Mouse (Mus musculus): ENCODE data around the gene Cnot10. TPM values are rescaled to one million over a fixed set of nuclear protein-coding genes. Genes with fewer than 3 reads are reported as not detected.

Gene Cnot10
- total and polyA plus RNA-seq, 3 experiments: 42.4 to 143 (median 46.9) TPM

DNA sequence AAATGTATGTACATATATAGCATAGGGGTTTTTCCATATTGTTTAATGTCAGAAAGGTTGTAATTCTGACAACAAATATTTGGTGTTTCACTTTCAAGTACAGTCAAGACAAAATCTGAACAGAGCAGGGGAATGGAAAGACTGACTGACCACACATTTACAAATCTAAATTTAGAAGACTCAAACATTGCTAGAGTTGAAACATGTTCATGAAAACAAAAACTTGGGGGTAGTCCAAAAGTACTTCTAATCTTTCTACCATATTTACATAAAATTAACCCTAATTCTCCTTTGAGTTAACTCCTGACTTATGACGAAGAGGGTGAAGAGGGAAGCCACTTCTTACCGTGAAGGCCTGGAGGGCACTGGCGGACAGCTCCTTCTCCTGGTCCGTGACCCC, 7.7 kb downstream of the Cnot10 start:
- no peaks in the 10 kb centered on the region for H3K27me3 ChIP-seq (ENCODE audit: control insufficient read depth in 1 of 2, insufficient read depth in 2 of 2, low read length in 2 of 2)
- H3K9me3 ChIP-seq (replicated peaks; ENCODE audit: insufficient read depth, low read length): no peaks in the 10 kb centered on the region
- no peak overlapping the region for H3K27ac ChIP-seq (ENCODE audit: control insufficient read depth, low read depth, low read length)
- no peak overlapping the region for H3K4me3 ChIP-seq (ENCODE audit: control insufficient read depth in 1 of 2, insufficient read depth in 1 of 2, low read depth in 2 of 2, low read length in 2 of 2)
- no peaks in the 10 kb centered on the region for H3K4me1 ChIP-seq (ENCODE audit: control insufficient read depth in 1 of 2, insufficient read depth in 2 of 2, low read length in 2 of 2)
- no peak for TF ChIP-seq HCFC1 (IDR thresholded peaks at IDR 0.05; ENCODE audit: low read depth, low read length)
- TF ChIP-seq JUND (IDR thresholded peaks at IDR 0.05; ENCODE audit: low read depth, low read length): no peak
- TF ChIP-seq SMC3 (IDR thresholded peaks at IDR 0.05; ENCODE audit: low read depth, low read length): no peak
- TF ChIP-seq ETS1 (IDR thresholded peaks at IDR 0.05; ENCODE audit: low read depth, low read length): no peak
- no peak for TF ChIP-seq MAX (IDR thresholded peaks at IDR 0.05; ENCODE audit: low read length)
- no peak for DNase-seq (ENCODE audit: low read depth, low spot score)
- H3K79me2 ChIP-seq (ENCODE audit: control insufficient read depth, insufficient read depth, low read length, poor library complexity): peaks cover 21% of the 10 kb centered on the region
- peaks cover 0 to 5% of the 10 kb centered on the region in 2 experiments; a peak in 1 of 4 replicates for H3K36me3 ChIP-seq (ENCODE audit: control insufficient read depth in 1 of 2, insufficient read depth in 2 of 2, low read length in 2 of 2)
- no peak overlapping the region for H3K9ac ChIP-seq (ENCODE audit: control insufficient read depth, low read depth, low read length, poor library complexity, severe bottlenecking)

DNA sequence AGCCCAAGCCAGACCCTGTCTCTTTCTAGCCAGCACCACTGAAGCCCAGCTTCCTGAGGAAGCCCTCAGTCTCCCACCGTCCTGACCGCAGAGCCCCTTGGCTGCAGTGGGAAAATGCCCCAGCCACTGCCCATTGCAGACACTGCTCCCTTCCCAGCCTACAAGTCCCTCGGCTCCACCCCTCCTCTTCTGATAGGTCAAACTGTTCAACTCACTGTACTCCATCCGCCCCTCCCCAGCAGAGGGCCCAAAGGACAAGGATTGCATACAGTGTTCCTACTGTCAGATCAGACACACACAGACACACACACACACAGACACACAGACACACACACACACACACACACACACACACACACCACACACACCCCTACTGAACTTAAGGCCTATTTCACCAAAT, 13.3 kb downstream of the Cnot10 start:
- peaks cover 0 to 9% of the 10 kb centered on the region in 2 experiments; a peak in 2 of 4 replicates for H3K36me3 ChIP-seq (ENCODE audit: control insufficient read depth in 1 of 2, insufficient read depth in 2 of 2, low read length in 2 of 2)
- TF ChIP-seq ZC3H11A (IDR thresholded peaks at IDR 0.05; ENCODE audit: low read depth, low read length) (no peak), CHD1 (IDR thresholded peaks at IDR 0.05; ENCODE audit: low read depth, low read length) (no peak), TAL1 (IDR thresholded peaks at IDR 0.05; ENCODE audit: low read length) (no peak), MXI1 (IDR thresholded peaks at IDR 0.05; ENCODE audit: low read depth, low read length) (no peak), ELF1 (IDR thresholded peaks at IDR 0.05; ENCODE audit: low read depth, low read length) (no peak), CHD2 (IDR thresholded peaks at IDR 0.05; ENCODE audit: low read length) (no peak), KAT2A (conservative IDR thresholded peaks at IDR 0.05; ENCODE audit: low read depth, low read length) (no peak), CTCF (IDR thresholded peaks at IDR 0.05 in 2 of 3, conservative IDR thresholded peaks at IDR 0.05 in 1 of 3; ENCODE audit: control insufficient read depth in 1 of 3, insufficient read depth in 1 of 3, low read depth in 2 of 3, low read length in 3 of 3, poor library complexity in 1 of 3, severe bottlenecking in 1 of 3) (no peak), NRF1 (IDR thresholded peaks at IDR 0.05; ENCODE audit: insufficient read depth, low read depth, low read length, poor library complexity, severe bottlenecking) (no peak), EP300 (IDR thresholded peaks at IDR 0.05; ENCODE audit: low read depth in 1 of 2, low read length in 2 of 2) (no peak), ETS1 (IDR thresholded peaks at IDR 0.05; ENCODE audit: low read depth, low read length) (no peak), POLR2A (IDR thresholded peaks at IDR 0.05; ENCODE audit: control insufficient read depth in 1 of 2, insufficient read depth in 1 of 2, low read depth in 1 of 2, low read length in 2 of 2, poor library complexity in 1 of 2) (no peak), NELFE (IDR thresholded peaks at IDR 0.05; ENCODE audit: low read depth, low read length) (no peak)
- H3K79me2 ChIP-seq (ENCODE audit: control insufficient read depth, insufficient read depth, low read length, poor library complexity): no peaks in the 10 kb centered on the region
- no peak for DNase-seq (ENCODE audit: low read depth, low spot score)
- no peaks in the 10 kb centered on the region for H3K9me3 ChIP-seq (replicated peaks; ENCODE audit: insufficient read depth, low read length)
- no peaks in the 10 kb centered on the region for H3K27me3 ChIP-seq (ENCODE audit: control insufficient read depth in 1 of 2, insufficient read depth in 2 of 2, low read length in 2 of 2)
- H3K27ac ChIP-seq (ENCODE audit: control insufficient read depth, low read depth, low read length): no peak overlapping the region
- H3K4me1 ChIP-seq (ENCODE audit: control insufficient read depth in 1 of 2, insufficient read depth in 2 of 2, low read length in 2 of 2): no peaks in the 10 kb centered on the region
- no peak overlapping the region for H3K9ac ChIP-seq (ENCODE audit: control insufficient read depth, low read depth, low read length, poor library complexity, severe bottlenecking)
- H3K4me3 ChIP-seq (ENCODE audit: control insufficient read depth in 1 of 2, insufficient read depth in 1 of 2, low read depth in 2 of 2, low read length in 2 of 2): no peak overlapping the region
